Mouse (Mus musculus) ES-Bruce4 (cell line): ENCODE data around the gene Olfr1532-ps1.

Experiments used
- CTCF ChIP-seq: IDR thresholded peaks from one replicate; pipeline ENCODE4 v1.8.1; 2011; ENCODE audit warnings: low read depth, low read length
- EP300 ChIP-seq: IDR thresholded peaks from 2 replicates; pipeline ENCODE4 v1.6.1; 2011; ENCODE audit warnings: low read depth, low read length; ENCODE audit not compliant: insufficient read depth
- POLR2A ChIP-seq: IDR thresholded peaks from one replicate; pipeline ENCODE4 v1.8.1; 2011; ENCODE audit warnings: low read length; ENCODE audit not compliant: insufficient read depth

- no peak for TF ChIP-seq POLR2A
- TF ChIP-seq CTCF, result no peak
- TF ChIP-seq EP300, result no peak
Observed at GRCm38 (mm10) chr7:106948212-106948611, 40.4 kb downstream of the Olfr1532-ps1 start, which contains the start of gene Olfr710.
